ENCODE assay signal across 18 mouse cellular contexts in genomic region chr9:14544034-14544757, GRCm38 (mm10). TPM values are rescaled to one million over a fixed set of nuclear protein-coding genes. Genes with fewer than 3 reads are reported as not detected.
A peak's percentile ranks its signal among the peaks of the same experiment; 100 is the strongest.
DNase-seq lines count a peak whose midpoint lies in the region; ATAC-seq lines count a peak whose summit lies in the region.
"Had no signal": no experiment of that assay in that cellular context is flagged by ENCODE, and none has a peak within 500 bp of the region (broad histone marks: within the 10 kb centered on the region; RNA-seq: fewer than 3 reads in every experiment).

No protein-coding gene starts in this region.

- no peak overlapping the region for H3K4me2 ChIP-seq in heart, embryonic 12.5 days
- no peak overlapping the region for H3K4me2 ChIP-seq in limb, embryonic 13.5 days (replicated peaks)
- H3K4me2 ChIP-seq in lung, embryonic 15.5 days = no peak overlapping the region
- H3K4me2 ChIP-seq: embryonic facial prominence, embryonic 12.5 days; midbrain, embryonic 12.5 days had no signal

- no peak overlapping the region for H3K4me3 ChIP-seq in heart, embryonic 12.5 days
- no peak overlapping the region for H3K4me3 ChIP-seq in limb, embryonic 13.5 days
- no peak overlapping the region for H3K4me3 ChIP-seq in limb, embryonic 10.5 days
- no peak overlapping the region for H3K4me3 ChIP-seq in lung, embryonic 15.5 days
- H3K4me3 ChIP-seq: embryonic facial prominence, embryonic 12.5 days; midbrain, embryonic 12.5 days had no signal

- H3K36me3 ChIP-seq in heart, embryonic 12.5 days = peaks cover 91% of the 10 kb centered on the region
- peaks cover 94% of the 10 kb centered on the region for H3K36me3 ChIP-seq in limb, embryonic 13.5 days
- H3K36me3 ChIP-seq in limb, embryonic 10.5 days = peaks cover 99% of the 10 kb centered on the region
- peaks cover 63% of the 10 kb centered on the region for H3K36me3 ChIP-seq in lung, embryonic 15.5 days

- H3K4me1 ChIP-seq in heart, embryonic 12.5 days (replicated peaks) = peaks cover 42% of the 10 kb centered on the region
- no peaks in the 10 kb centered on the region for H3K4me1 ChIP-seq in limb, embryonic 13.5 days
- peaks cover 11% of the 10 kb centered on the region for H3K4me1 ChIP-seq in limb, embryonic 10.5 days
- H3K4me1 ChIP-seq in lung, embryonic 15.5 days = no peaks in the 10 kb centered on the region
- H3K4me1 ChIP-seq: midbrain, embryonic 12.5 days had no signal

- peak overlapping the region; percentile 23 for H3K27ac ChIP-seq in heart, embryonic 12.5 days (ENCODE audit: poor library complexity, severe bottlenecking)
- H3K27ac ChIP-seq in limb, embryonic 13.5 days = 0 out of 2 replicates have a peak overlapping the region, but pooled peaks have one; percentile 6
- no peak overlapping the region for H3K27ac ChIP-seq in limb, embryonic 10.5 days
- H3K27ac ChIP-seq in lung, embryonic 15.5 days = 0 out of 2 replicates have a peak overlapping the region, but pooled peaks have one; percentile 30
- H3K27ac ChIP-seq: embryonic facial prominence, embryonic 12.5 days; midbrain, embryonic 12.5 days had no signal

- DNase-seq in heart, adult 9 months (ENCODE audit: low spot score in 2 of 2) = no peak
- no peak for DNase-seq in limb, embryonic 10.5 days (ENCODE audit: low spot score)
- DNase-seq in cerebellum, postnatal 14 days = no peak
- DNase-seq in gastrocnemius, adult 18-20 months (ENCODE audit: low spot score) = no peak
- DNase-seq: B cell, adult 2 months; cerebellum, adult 11 months; kidney, postnatal 25 days; layer of hippocampus, postnatal 36 days; liver, postnatal 0 days; thymus, postnatal 36 days had no signal

- WGBS in heart, embryonic 12.5 days = 33% methylated on average over 9 of the region's 9 CpGs
- 71% methylated on average over 9 of the region's 9 CpGs for WGBS in limb, embryonic 13.5 days
- WGBS in limb, embryonic 10.5 days = 82% methylated on average over 9 of the region's 9 CpGs
- 38% methylated on average over 9 of the region's 9 CpGs for WGBS in lung, embryonic 15.5 days

- ATAC-seq in heart, embryonic 12.5 days (ENCODE audit: insufficient number of reproducible peaks, low FRiP score) = peak; percentile 20; the same call in 1 of the 2 replicates
- no peak for ATAC-seq in limb, embryonic 13.5 days (ENCODE audit: low FRiP score, low read depth)
- ATAC-seq in lung, embryonic 15.5 days (ENCODE audit: borderline replicate concordance, extremely low read depth, low FRiP score, low TSS enrichment) = peak; percentile 66; the same call in 1 of the 2 replicates
- ATAC-seq: liver, postnatal 0 days; Patski had no signal

- no peaks in the 10 kb centered on the region for H3K27me3 ChIP-seq in heart, embryonic 12.5 days (replicated peaks)
- no peaks in the 10 kb centered on the region for H3K27me3 ChIP-seq in limb, embryonic 13.5 days
- no peaks in the 10 kb centered on the region for H3K27me3 ChIP-seq in limb, embryonic 10.5 days (ENCODE audit: low read depth, poor library complexity, severe bottlenecking)
- H3K27me3 ChIP-seq in lung, embryonic 15.5 days = no peaks in the 10 kb centered on the region
- H3K27me3 ChIP-seq: embryonic facial prominence, embryonic 12.5 days; midbrain, embryonic 12.5 days; Patski had no signal

- H3K9me3 ChIP-seq in heart, embryonic 12.5 days (replicated peaks) = no peaks in the 10 kb centered on the region
- no peaks in the 10 kb centered on the region for H3K9me3 ChIP-seq in limb, embryonic 13.5 days
- H3K9me3 ChIP-seq in limb, embryonic 10.5 days (replicated peaks) = no peaks in the 10 kb centered on the region
- H3K9me3 ChIP-seq in lung, embryonic 15.5 days = no peaks in the 10 kb centered on the region
- H3K9me3 ChIP-seq: embryonic facial prominence, embryonic 12.5 days; midbrain, embryonic 12.5 days had no signal

- H3K9ac ChIP-seq in heart, embryonic 12.5 days = 0 out of 2 replicates have a peak overlapping the region, but pooled peaks have one; percentile 21
- H3K9ac ChIP-seq in limb, embryonic 13.5 days = no peak overlapping the region
- no peak overlapping the region for H3K9ac ChIP-seq in lung, embryonic 15.5 days
- H3K9ac ChIP-seq: embryonic facial prominence, embryonic 12.5 days; liver, postnatal 0 days; midbrain, embryonic 12.5 days had no signal

RNA-seq across cellular contexts. Expression of gene Cwc15, which starts 43.8 kb away (rescaled TPM):
- 126 and 130 TPM in 2 replicates for polyA plus RNA-seq in heart, embryonic 12.5 days (2016; fragmentation: Nextera tagmentation; extraction: Ambion mirVana)
- polyA plus RNA-seq in limb, embryonic 13.5 days (2015; fragmentation: Nextera tagmentation; extraction: Ambion mirVana) = 165 and 170 TPM in 2 replicates
- polyA plus RNA-seq in limb, embryonic 10.5 days (2016; fragmentation: Nextera tagmentation; extraction: Ambion mirVana) = 179 and 185 TPM in 2 replicates
- 149 and 150 TPM in 2 replicates for polyA plus RNA-seq in lung, embryonic 15.5 days (2015; fragmentation: Nextera tagmentation; extraction: Ambion mirVana)
- total RNA-seq in gastrocnemius, adult 18-20 months (2021) = 100 to 1,000 TPM; 105 to 113 TPM

RNA-seq across cellular contexts. Expression of gene Kdm4d, which starts 43.9 kb away (rescaled TPM):
- polyA plus RNA-seq in heart, embryonic 12.5 days (2016; fragmentation: Nextera tagmentation; extraction: Ambion mirVana) = 0.14 and 0.15 TPM in 2 replicates
- polyA plus RNA-seq in limb, embryonic 13.5 days (2015; fragmentation: Nextera tagmentation; extraction: Ambion mirVana) = 0.42 and 0.55 TPM in 2 replicates
- polyA plus RNA-seq in limb, embryonic 10.5 days (2016; fragmentation: Nextera tagmentation; extraction: Ambion mirVana) = 0.09 and 0.28 TPM in 2 replicates
- 0.26 and 0.31 TPM in 2 replicates for polyA plus RNA-seq in lung, embryonic 15.5 days (2015; fragmentation: Nextera tagmentation; extraction: Ambion mirVana)
- not detected for total RNA-seq in gastrocnemius, adult 18-20 months (2021)
- polyA plus RNA-seq: forebrain, embryonic 11.5 days; limb, embryonic 11.5 days had no signal
